Comparison of ENCODE assay signal across 19 mouse cellular contexts in genomic region chr11:50269885-50270284, GRCm38 (mm10). TPM values are rescaled to one million over a fixed set of nuclear protein-coding genes. Genes with fewer than 3 reads are reported as not detected.
"Had no signal": no experiment of that assay in that cellular context is flagged by ENCODE, and none has a peak within 500 bp of the region (broad histone marks: within the 10 kb centered on the region; RNA-seq: fewer than 3 reads in every experiment).

No protein-coding gene starts in this region.

- DNase-seq: gastrocnemius, postnatal 10 days; gastrocnemius, postnatal 25 days; heart, adult 18-20 months; kidney, adult 18-20 months; liver; liver, embryonic 13.5 days had no signal

- H3K27ac ChIP-seq: heart, embryonic 10.5 days; hindbrain, embryonic 14.5 days; intestine, embryonic 15.5 days; layer of hippocampus, adult 2 months; left cerebral cortex, adult 2 months; limb, embryonic 10.5 days; limb, embryonic 12.5 days; liver, embryonic 13.5 days; liver, embryonic 15.5 days had no signal

- H3K9ac ChIP-seq: heart, embryonic 12.5 days; hindbrain, embryonic 14.5 days; intestine, embryonic 15.5 days; limb, embryonic 12.5 days; liver, embryonic 13.5 days; liver, embryonic 15.5 days had no signal

- H3K4me2 ChIP-seq: heart, embryonic 12.5 days; hindbrain, embryonic 14.5 days; intestine, embryonic 15.5 days; limb, embryonic 12.5 days; liver, embryonic 11.5 days; liver, embryonic 13.5 days; liver, embryonic 15.5 days had no signal

- ATAC-seq: hindbrain, embryonic 16.5 days; inflammation-experienced regulatory T-cells, adult 6 months; intestine, embryonic 15.5 days; intestine, postnatal 0 days had no signal

- H3K4me3 ChIP-seq: heart, embryonic 10.5 days; heart, embryonic 12.5 days; intestine, embryonic 15.5 days; layer of hippocampus, adult 2 months; left cerebral cortex, adult 2 months; limb, embryonic 10.5 days; limb, embryonic 12.5 days; liver, embryonic 13.5 days; liver, embryonic 15.5 days had no signal

- H3K9me3 ChIP-seq: heart, embryonic 10.5 days; heart, embryonic 12.5 days; intestine, embryonic 15.5 days; limb, embryonic 10.5 days; limb, embryonic 12.5 days; liver, embryonic 13.5 days; liver, embryonic 15.5 days had no signal

- H3K4me1 ChIP-seq: intestine, embryonic 15.5 days; limb, embryonic 12.5 days had no signal

- H3K27me3 ChIP-seq: heart, embryonic 12.5 days; intestine, embryonic 15.5 days; limb, embryonic 12.5 days; liver, embryonic 13.5 days; liver, embryonic 15.5 days had no signal

RNA-seq across cellular contexts. Expression of gene Ltc4s, which starts 31.5 kb away (rescaled TPM):
- polyA plus RNA-seq: inflammation-experienced regulatory T-cells, adult 6 months had no signal
